Mouse (Mus musculus) ES-E14 (cell line): ENCODE measurements around the gene Nars2.

ENCODE experiments used
- HCFC1 ChIP-seq: IDR thresholded peaks from 2 replicates; pipeline ENCODE4 v1.6.1; 2012; ENCODE audit warnings: low read length, inconsistent platforms, borderline replicate concordance; ENCODE audit not compliant: insufficient read depth
- ZC3H11A ChIP-seq: IDR thresholded peaks from 2 replicates; pipeline ENCODE4 v1.6.1; 2012; ENCODE audit warnings: low read depth, mild to moderate bottlenecking, inconsistent platforms, low read length, borderline replicate concordance
- ZNF384 ChIP-seq: IDR thresholded peaks from 2 replicates; pipeline ENCODE4 v1.6.1; 2012; ENCODE audit warnings: low read depth, low read length, inconsistent platforms

DNA sequence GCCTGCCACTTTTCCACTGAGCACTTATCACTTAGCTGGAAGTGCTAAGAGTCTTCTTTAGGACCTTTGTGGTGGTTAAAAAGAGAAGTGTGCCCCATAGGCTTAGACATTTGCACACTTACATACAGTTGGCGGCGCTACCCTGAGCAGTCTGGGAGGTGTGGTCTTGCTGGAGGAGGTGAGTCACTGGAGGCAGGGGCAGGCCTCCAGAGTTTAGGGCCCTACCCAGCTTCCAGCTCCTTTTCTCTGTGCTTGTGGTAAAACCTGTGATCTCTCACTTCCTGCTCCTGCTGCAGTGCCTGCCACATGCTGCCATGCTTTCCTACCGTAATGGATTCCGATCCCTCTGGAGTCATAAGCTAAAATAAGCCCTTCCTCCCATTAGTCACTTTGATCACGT lies 24.6 kb downstream of the Nars2 start:
- TF ChIP-seq ZNF384 (no peak), HCFC1 (no peak), ZC3H11A (no peak)
